Mouse (Mus musculus): ENCODE data around the gene Olfr809. TPM values are rescaled to one million over a fixed set of nuclear protein-coding genes. Genes with fewer than 3 reads are reported as not detected.

Gene Olfr809
- polyA plus RNA-seq (2021; fragmentation: Nextera tagmentation): not detected in 2 replicates
- long read RNA-seq, experiment 1: 0 reads
- long read RNA-seq, experiment 2: 0 reads

GRCm38 (mm10) chr10:129774338-129774737 is at the start of gene Olfr809:
Gene Olfr809, plus strand, starts transcription at chr10:129774638.

GRCm38 (mm10) chr10:129729275-129729674 is 45.2 kb upstream of the Olfr809 start, which contains the start of gene Olfr805:
Gene Olfr805, minus strand, starts transcription at chr10:129729375.

DNA sequence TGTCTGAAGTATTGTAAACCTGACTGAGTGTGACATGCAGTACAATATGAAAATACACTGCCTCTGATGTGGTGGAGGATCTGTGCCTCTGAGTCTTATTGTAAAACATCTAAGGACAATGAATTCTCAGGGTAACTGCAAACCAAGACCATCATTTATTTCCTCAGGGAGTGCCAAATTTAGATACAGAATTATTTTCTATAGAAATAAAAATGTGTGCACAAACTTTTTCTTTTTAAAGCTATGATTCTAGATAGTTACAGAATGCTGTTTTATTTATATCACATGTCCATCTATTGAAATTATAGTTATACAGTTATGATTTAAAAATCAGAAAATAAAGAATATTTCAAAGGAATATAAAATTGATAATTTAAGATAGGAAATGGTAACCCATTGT is 32.6 kb upstream of the Olfr809 start, which contains the start of gene Olfr806:
Gene Olfr806, minus strand, starts transcription at position 101 of the 400 bp plus-strand sequence.

DNA sequence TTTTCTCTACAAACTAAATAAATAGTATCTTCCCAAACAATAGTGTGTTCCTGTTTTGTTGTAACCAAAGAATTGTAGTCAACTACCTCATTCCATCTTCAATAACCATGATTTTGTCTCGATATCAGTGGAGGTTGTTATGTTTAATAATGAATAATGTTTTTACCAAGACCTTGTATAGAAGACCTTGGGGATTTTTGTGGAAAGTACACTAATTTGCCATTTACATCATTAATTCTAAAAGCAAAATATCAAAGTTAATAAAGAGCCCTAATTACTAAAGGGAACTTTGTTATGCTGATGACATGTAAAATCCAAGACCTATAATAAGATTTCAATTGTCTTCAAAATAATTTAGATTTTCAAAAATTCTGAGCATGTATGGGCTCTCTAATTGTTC is 16.7 kb upstream of the Olfr809 start, which contains the start of gene Olfr807:
Gene Olfr807, minus strand, starts transcription at position 101 of the 400 bp plus-strand sequence.

DNA sequence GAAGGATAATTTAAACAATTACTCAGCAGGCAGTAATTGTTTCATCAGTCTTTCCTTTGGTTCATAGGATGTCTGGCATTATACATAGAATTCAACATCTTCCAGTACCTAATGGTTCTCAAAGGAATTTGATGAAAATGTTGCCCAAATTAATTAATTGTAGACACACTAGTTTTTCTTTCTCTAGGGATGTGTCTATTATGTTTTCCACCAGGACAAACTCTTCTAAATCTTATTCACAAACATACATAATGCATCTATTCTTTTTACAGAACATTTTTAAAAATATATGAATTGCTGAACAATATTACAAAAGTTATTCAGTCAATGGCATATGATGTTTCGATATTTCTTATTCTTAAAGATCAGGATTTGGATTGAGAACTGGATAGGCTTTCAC is 9.3 kb upstream of the Olfr809 start, which contains the start of gene Olfr808:
Gene Olfr808, plus strand, starts transcription at position 301 of the 400 bp plus-strand sequence.

GRCm38 (mm10) chr10:129794817-129795216 is 20.4 kb downstream of the Olfr809 start, which contains the start of gene Olfr810:
Gene Olfr810, minus strand, starts transcription at chr10:129794917.

DNA sequence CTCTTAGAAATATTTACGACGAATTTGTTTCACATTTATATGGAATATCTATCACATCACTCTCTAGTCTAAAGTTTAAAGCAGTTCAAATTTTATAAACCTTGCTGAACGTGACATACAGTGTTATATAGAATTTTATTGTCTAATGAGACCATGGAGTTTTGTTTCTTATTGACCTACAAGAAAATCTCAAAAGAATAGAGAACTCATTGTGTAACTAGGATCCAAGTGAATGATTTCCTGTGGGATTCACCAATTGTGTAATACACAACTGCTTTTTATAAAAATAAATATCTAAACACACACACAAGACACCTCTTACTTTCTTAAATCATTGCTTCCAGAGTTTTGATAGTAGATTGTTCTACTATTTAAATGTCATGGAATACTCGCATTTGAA is 29.9 kb downstream of the Olfr809 start, which contains the start of gene Olfr811:
Gene Olfr811, minus strand, starts transcription at position 101 of the 400 bp plus-strand sequence.

Small RNA genes lying within 50 kb of the gene (microRNA-seq; reads per million reads assigned to microRNA genes)
- gene Gm24485: not detected

Other genes with a start within 250 kb of the Olfr809 start
- not detected in 2 replicates for gene Olfr792, start 235.5 kb upstream of the Olfr809 start, polyA plus RNA-seq (2021; fragmentation: Nextera tagmentation)
- gene Olfr794, start 207.0 kb upstream of the Olfr809 start, polyA plus RNA-seq (2021; fragmentation: Nextera tagmentation): not detected in 2 replicates
- gene Olfr796, start 162.1 kb upstream of the Olfr809 start, polyA plus RNA-seq (2021; fragmentation: Nextera tagmentation): not detected in 2 replicates
- not detected in 2 replicates for gene Olfr798, start 146.7 kb upstream of the Olfr809 start, polyA plus RNA-seq (2021; fragmentation: Nextera tagmentation)
- not detected in 2 replicates for gene Olfr799, start 137.2 kb upstream of the Olfr809 start, polyA plus RNA-seq (2021; fragmentation: Nextera tagmentation)
- gene Olfr800, start 116.9 kb upstream of the Olfr809 start, polyA plus RNA-seq (2021; fragmentation: Nextera tagmentation): not detected in 2 replicates
- gene Olfr801, start 100.8 kb upstream of the Olfr809 start, polyA plus RNA-seq (2021; fragmentation: Nextera tagmentation): not detected in 2 replicates
- 0.03 TPM in 1 of 2 replicates, not detected in the other for gene Olfr802, start 86.5 kb upstream of the Olfr809 start, polyA plus RNA-seq (2021; fragmentation: Nextera tagmentation)
- not detected in 2 replicates for gene Olfr803, start 80.4 kb upstream of the Olfr809 start, polyA plus RNA-seq (2021; fragmentation: Nextera tagmentation)
- gene Olfr804, start 71.4 kb upstream of the Olfr809 start, polyA plus RNA-seq (2021; fragmentation: Nextera tagmentation): not detected in 2 replicates
- not detected in 2 replicates for gene Olfr805, start 45.3 kb upstream of the Olfr809 start, polyA plus RNA-seq (2021; fragmentation: Nextera tagmentation)
- gene Olfr806, start 32.7 kb upstream of the Olfr809 start, polyA plus RNA-seq (2021; fragmentation: Nextera tagmentation): not detected in 2 replicates
- gene Olfr807, start 16.8 kb upstream of the Olfr809 start, polyA plus RNA-seq (2021; fragmentation: Nextera tagmentation): not detected in 2 replicates
- gene Olfr808, start 9.2 kb upstream of the Olfr809 start, polyA plus RNA-seq (2021; fragmentation: Nextera tagmentation): not detected in 2 replicates
- gene Olfr810, start 20.3 kb downstream of the Olfr809 start, polyA plus RNA-seq (2021; fragmentation: Nextera tagmentation): not detected in 2 replicates
- gene Olfr811, start 29.8 kb downstream of the Olfr809 start, polyA plus RNA-seq (2021; fragmentation: Nextera tagmentation): not detected in 2 replicates
- gene Olfr812, start 71.5 kb downstream of the Olfr809 start, polyA plus RNA-seq (2021; fragmentation: Nextera tagmentation): not detected in 2 replicates
- gene Olfr813, start 80.7 kb downstream of the Olfr809 start, polyA plus RNA-seq (2021; fragmentation: Nextera tagmentation): not detected in 2 replicates
- gene Olfr814, start 105.2 kb downstream of the Olfr809 start, polyA plus RNA-seq (2021; fragmentation: Nextera tagmentation): not detected in 2 replicates
- gene Olfr815, start 131.2 kb downstream of the Olfr809 start, polyA plus RNA-seq (2021; fragmentation: Nextera tagmentation): not detected in 2 replicates
- gene Olfr816, start 141.0 kb downstream of the Olfr809 start, polyA plus RNA-seq (2021; fragmentation: Nextera tagmentation): not detected in 2 replicates
- gene Olfr818, start 174.5 kb downstream of the Olfr809 start, polyA plus RNA-seq (2021; fragmentation: Nextera tagmentation): not detected in 2 replicates
- not detected in 2 replicates for gene Olfr819, start 192.6 kb downstream of the Olfr809 start, polyA plus RNA-seq (2021; fragmentation: Nextera tagmentation)
- not detected in 2 replicates for gene Olfr247, start 201.5 kb downstream of the Olfr809 start, polyA plus RNA-seq (2021; fragmentation: Nextera tagmentation)
- not detected in 2 replicates for gene Gm10310, start 210.4 kb downstream of the Olfr809 start, polyA plus RNA-seq (2021; fragmentation: Nextera tagmentation)
- gene Olfr820, start 238.0 kb downstream of the Olfr809 start, polyA plus RNA-seq (2021; fragmentation: Nextera tagmentation): not detected in 2 replicates